Mouse (Mus musculus) lung, embryonic 16.5 days (tissue): ENCODE results near the gene Slc45a1. TPM values are rescaled to one million over a fixed set of nuclear protein-coding genes. Genes with fewer than 3 reads are reported as not detected.
A peak's percentile ranks its signal among the peaks of the same experiment; 100 is the strongest.
"Not testable (repeated sequence)": the region's sequence is repeated elsewhere in the genome, so short reads cannot be mapped to it uniquely, and the experiment has no call there.

Source experiments
- ATAC-seq: fragments of 200-750 bp; cut with Nextera tagmentation; 2 replicates; pipeline ENCODE4 v1.8.0; 2017; ENCODE audit warnings: low read depth, mild to moderate bottlenecking, moderate library complexity
- H3K27ac ChIP-seq: fragments of 300-500 bp; sonication (generic); 2 replicates; pipeline ENCODE4 v1.5.1; 2014; ENCODE audit warnings: mild to moderate bottlenecking, control low read depth, low read length
- H3K27me3 ChIP-seq: fragments of 300-500 bp; sonication (generic); 2 replicates; pipeline ENCODE4 v1.6.1; 2014; ENCODE audit warnings: low read depth, low read length, mixed read lengths; ENCODE audit not compliant: control insufficient read depth, insufficient read depth
- H3K36me3 ChIP-seq: fragments of 300-500 bp; sonication (generic); 2 replicates; pipeline ENCODE4 v1.6.1; 2014; ENCODE audit warnings: low read length; ENCODE audit not compliant: control insufficient read depth, insufficient read depth
- H3K4me1 ChIP-seq: fragments of 300-500 bp; sonication (generic); replicated peaks from 2 replicates; pipeline ENCODE4 v1.6.1; 2014; ENCODE audit warnings: low read length, mixed read lengths; ENCODE audit not compliant: control insufficient read depth, insufficient read depth
- H3K4me2 ChIP-seq: fragments of 300-500 bp; sonication (generic); 2 replicates; pipeline ENCODE4 v1.6.1; 2014; ENCODE audit warnings: low read depth, low read length, control low read depth
- H3K4me3 ChIP-seq: fragments of 300-500 bp; sonication (generic); 2 replicates; pipeline ENCODE4 v1.5.1; 2014; ENCODE audit warnings: mild to moderate bottlenecking, low read length, control low read depth
- H3K9ac ChIP-seq: fragments of 300-500 bp; sonication (generic); 2 replicates; pipeline ENCODE4 v1.6.1; 2014; ENCODE audit warnings: low read length, control low read depth
- H3K9me3 ChIP-seq: fragments of 300-500 bp; sonication (generic); 2 replicates; pipeline ENCODE4 v1.6.1; 2016; ENCODE audit warnings: low read length; ENCODE audit not compliant: control insufficient read depth
- WGBS: fragments of 180-500 bp; shearing (Covaris S2); extraction: QIAGEN DNeasy Blood & Tissue Kit; methylation state at CpG from one replicate; pipeline ENCODE4 v1.1.7; 2014; 5-methylcytosine and 5-hydroxymethylcytosine counted together
- polyA plus RNA-seq: library from polyadenylated mRNA; unstranded; fragments of >200 nt; fragmentation: Nextera tagmentation; extraction: Ambion mirVana; gene quantifications from 2 replicates; pipeline ENCODE4 v1.2.1, GENCODE M21; 2015

Slc45a1 gene
- polyA plus RNA-seq, 1 experiment from 2014 or later = 0.14 TPM

- not testable (repeated sequence) for H3K27me3 ChIP-seq, H3K4me3 ChIP-seq, H3K4me2 ChIP-seq, H3K9ac ChIP-seq, H3K36me3 ChIP-seq, ATAC-seq, H3K9me3 ChIP-seq
- Histone ChIP-seq H3K4me1 (peaks cover 36% of the 10 kb centered on the region), H3K27ac (peak overlapping the region; percentile 92)
- 78% methylated on average over 2 of the region's 2 CpGs for WGBS
These were observed 51.5 kb downstream of the Slc45a1 start for GRCm38 (mm10) chr4:150600503-150600902.

GRCm38 (mm10) chr4:150599119-150599992, 52.6 kb downstream of the Slc45a1 start:
- peak overlapping the region; percentile 92 for H3K27ac ChIP-seq

GRCm38 (mm10) chr4:150598686-150599085, 53.3 kb downstream of the Slc45a1 start:
- no peaks in the 10 kb centered on the region for H3K36me3 ChIP-seq
- no peak overlapping the region for H3K9ac ChIP-seq
- WGBS = 26% methylated on average over 1 of the region's 1 CpGs
- peak overlapping the region; percentile 92 for H3K27ac ChIP-seq
- H3K27me3 ChIP-seq = no peaks in the 10 kb centered on the region
- no peaks in the 10 kb centered on the region for H3K9me3 ChIP-seq
- peaks cover 36% of the 10 kb centered on the region for H3K4me1 ChIP-seq
- H3K4me2 ChIP-seq = no peak overlapping the region
- ATAC-seq = 0 out of 2 replicates have a peak, but pooled peaks have one; percentile 16
- no peak overlapping the region for H3K4me3 ChIP-seq

More at GRCm38 (mm10) chr4:150599119-150599992, 52.6 kb downstream of the Slc45a1 start:
- no peaks in the 10 kb centered on the region for H3K27me3 ChIP-seq
- H3K4me3 ChIP-seq = no peak overlapping the region
- peak overlapping the region; percentile 18; the same call in 1 of the 2 replicates for H3K4me2 ChIP-seq
- H3K9ac ChIP-seq = peak overlapping the region; percentile 16; the same call in 1 of the 2 replicates
- no peaks in the 10 kb centered on the region for H3K9me3 ChIP-seq
- WGBS = 55% methylated on average over 3 of the region's 3 CpGs
- peaks cover 36% of the 10 kb centered on the region for H3K4me1 ChIP-seq
- peak; percentile 91 for ATAC-seq
- no peaks in the 10 kb centered on the region for H3K36me3 ChIP-seq

- no peaks in the 10 kb centered on the region for H3K9me3 ChIP-seq
- H3K27me3 ChIP-seq = no peaks in the 10 kb centered on the region
- H3K36me3 ChIP-seq = no peaks in the 10 kb centered on the region
- H3K4me1 ChIP-seq = peaks cover 57% of the 10 kb centered on the region
- WGBS = 61% methylated on average over 5 of the region's 5 CpGs
- H3K9ac ChIP-seq = no peak overlapping the region
- ATAC-seq = no peak
- H3K4me2 ChIP-seq = no peak overlapping the region
- H3K4me3 ChIP-seq = no peak overlapping the region
- peak overlapping the region; percentile 32; the same call in 1 of the 2 replicates for H3K27ac ChIP-seq
These were observed 56.0 kb downstream of the Slc45a1 start for GRCm38 (mm10) chr4:150595991-150596390.

- H3K9ac ChIP-seq = no peak overlapping the region
- no peak overlapping the region for H3K27ac ChIP-seq
- no peaks in the 10 kb centered on the region for H3K36me3 ChIP-seq
- WGBS = 59% methylated on average over 3 of the region's 3 CpGs
- no peaks in the 10 kb centered on the region for H3K27me3 ChIP-seq
- no peak for ATAC-seq
- no peaks in the 10 kb centered on the region for H3K9me3 ChIP-seq
- peaks cover 64% of the 10 kb centered on the region for H3K4me1 ChIP-seq
- H3K4me3 ChIP-seq = no peak overlapping the region
- no peak overlapping the region for H3K4me2 ChIP-seq
These were observed 56.9 kb downstream of the Slc45a1 start for GRCm38 (mm10) chr4:150595071-150595470.

- Histone ChIP-seq H3K27ac (no peak overlapping the region), H3K4me3 (no peak overlapping the region), H3K36me3 (no peaks in the 10 kb centered on the region), H3K9ac (no peak overlapping the region), H3K9me3 (no peaks in the 10 kb centered on the region), H3K27me3 (no peaks in the 10 kb centered on the region), H3K4me1 (peaks cover 58% of the 10 kb centered on the region), H3K4me2 (no peak overlapping the region)
- ATAC-seq = no peak
- WGBS = 85% methylated on average over 4 of the region's 4 CpGs
These were observed 57.6 kb downstream of the Slc45a1 start for GRCm38 (mm10) chr4:150594298-150594829.

GRCm38 (mm10) chr4:150593473-150594217, 58.3 kb downstream of the Slc45a1 start:
- Histone ChIP-seq H3K27ac (no peak overlapping the region; the same call in 1 of the 2 replicates), H3K9ac (no peak overlapping the region), H3K27me3 (no peaks in the 10 kb centered on the region), H3K4me2 (no peak overlapping the region), H3K4me1 (peaks cover 55% of the 10 kb centered on the region), H3K4me3 (no peak overlapping the region), H3K36me3 (no peaks in the 10 kb centered on the region), H3K9me3 (no peaks in the 10 kb centered on the region)
- ATAC-seq = no peak
- WGBS = 52% methylated on average over 4 of the region's 4 CpGs

- ATAC-seq = peak; percentile 16; the same call in 1 of the 2 replicates
- Histone ChIP-seq H3K27ac (no peak overlapping the region; the same call in 1 of the 2 replicates), H3K4me3 (no peak overlapping the region), H3K36me3 (no peaks in the 10 kb centered on the region), H3K4me2 (no peak overlapping the region), H3K9ac (no peak overlapping the region), H3K9me3 (no peaks in the 10 kb centered on the region), H3K4me1 (peaks cover 49% of the 10 kb centered on the region), H3K27me3 (no peaks in the 10 kb centered on the region)
- WGBS = 48% methylated on average over 6 of the region's 6 CpGs
These were observed 59.9 kb downstream of the Slc45a1 start for GRCm38 (mm10) chr4:150592087-150592486.

- no peak for ATAC-seq
- H3K9me3 ChIP-seq = no peaks in the 10 kb centered on the region
- no peak overlapping the region for H3K4me3 ChIP-seq
- no peak overlapping the region for H3K27ac ChIP-seq
- no peaks in the 10 kb centered on the region for H3K27me3 ChIP-seq
- H3K4me1 ChIP-seq = peaks cover 52% of the 10 kb centered on the region
- no peak overlapping the region for H3K9ac ChIP-seq
- no peaks in the 10 kb centered on the region for H3K36me3 ChIP-seq
- 39% methylated on average over 4 of the region's 4 CpGs for WGBS
- no peak overlapping the region for H3K4me2 ChIP-seq
These were observed 60.4 kb downstream of the Slc45a1 start for GRCm38 (mm10) chr4:150591602-150592001.
